Mouse (Mus musculus): ENCODE data around the gene Thoc6. TPM values are rescaled to one million over a fixed set of nuclear protein-coding genes. Genes with fewer than 3 reads are reported as not detected.

Gene Thoc6
- total and polyA plus RNA-seq, 3 experiments: 9.6 to 15.3 (median 9.7) TPM

- Histone ChIP-seq H3K36me3 (ENCODE audit: control insufficient read depth, insufficient read depth, low read length) (no peaks in the 10 kb centered on the region), H3K4me1 (ENCODE audit: control insufficient read depth, insufficient read depth, low read length) (no peaks in the 10 kb centered on the region), H3K4me3 (no peak overlapping the region), H3K27me3 (ENCODE audit: control insufficient read depth, insufficient read depth, low read length) (no peaks in the 10 kb centered on the region), H3K79me2 (replicated peaks; ENCODE audit: control insufficient read depth, insufficient read depth, low read length) (no peaks in the 10 kb centered on the region), H3K27ac (no peak overlapping the region), H3K9ac (ENCODE audit: low read depth, low read length) (no peak overlapping the region)
- no peak for DNase-seq
- TF ChIP-seq POLR2A (IDR thresholded peaks at IDR 0.05; ENCODE audit: insufficient read depth, low read depth, low read length): no peak
- no peak for TF ChIP-seq CTCF (IDR thresholded peaks at IDR 0.05)
- no peak for TF ChIP-seq EP300 (IDR thresholded peaks at IDR 0.05; ENCODE audit: insufficient read depth, low read depth, low read length)
- intact Hi-C loops (cut with DNase I): no loop called here
- 41% methylated on average over 7 of the region's 7 CpGs for WGBS
Observed at GRCm38 (mm10) chr17:23620351-23620750, 53.3 kb downstream of the Thoc6 start.

Other genes with a start within 250 kb of the Thoc6 start
- gene Vmn2r117, start 194.2 kb downstream of the Thoc6 start, total RNA-seq (2021): not detected
- gene Vmn2r117, start 194.2 kb downstream of the Thoc6 start, polyA plus RNA-seq (2012; rRNA removed): not detected in 2 replicates
- 1 to 10 TPM; 5.5 to 6.2 TPM for gene Zfp213, start 109.6 kb downstream of the Thoc6 start, total RNA-seq (2021)
- gene Zfp213, start 109.6 kb downstream of the Thoc6 start, polyA plus RNA-seq (2012; rRNA removed): 8.7 and 9.8 TPM in 2 replicates
- 1 to 10 TPM; 2.2 to 2.8 TPM for gene Zfp13, start 74.4 kb downstream of the Thoc6 start, total RNA-seq (2021)
- gene Zfp13, start 74.4 kb downstream of the Thoc6 start, polyA plus RNA-seq (2012; rRNA removed): 3.2 and 3.6 TPM in 2 replicates
- not detected for gene Zscan10, start 73.0 kb downstream of the Thoc6 start, total RNA-seq (2021)
- not detected in 2 replicates for gene Zscan10, start 73.0 kb downstream of the Thoc6 start, polyA plus RNA-seq (2012; rRNA removed)
- gene Mmp25, start 28.6 kb downstream of the Thoc6 start, total RNA-seq (2021): under 1 TPM; 0.09 to 0.10 TPM
- gene Mmp25, start 28.6 kb downstream of the Thoc6 start, polyA plus RNA-seq (2012; rRNA removed): 0.18 and 0.21 TPM in 2 replicates
- not detected for gene Bicdl2, start 13.4 kb downstream of the Thoc6 start, total RNA-seq (2021)
- not detected in 2 replicates for gene Bicdl2, start 13.4 kb downstream of the Thoc6 start, polyA plus RNA-seq (2012; rRNA removed)
- 100 to 1,000 TPM; 172 to 215 TPM for gene Hcfc1r1, start 286 bp downstream of the Thoc6 start, total RNA-seq (2021)
- 494 and 575 TPM in 2 replicates for gene Hcfc1r1, start 286 bp downstream of the Thoc6 start, polyA plus RNA-seq (2012; rRNA removed)
- gene Tnfrsf12a, start 3.6 kb upstream of the Thoc6 start, total RNA-seq (2021): 10 to 100 TPM; 80.1 to 82.5 TPM
- 28.1 and 37.9 TPM in 2 replicates for gene Tnfrsf12a, start 3.6 kb upstream of the Thoc6 start, polyA plus RNA-seq (2012; rRNA removed)
- gene Cldn6, start 5.4 kb upstream of the Thoc6 start, total RNA-seq (2021): not detected
- gene Cldn6, start 5.4 kb upstream of the Thoc6 start, polyA plus RNA-seq (2012; rRNA removed): not detected in 2 replicates
- gene Cldn9, start 10.1 kb upstream of the Thoc6 start, total RNA-seq (2021): not detected
- gene Cldn9, start 10.1 kb upstream of the Thoc6 start, polyA plus RNA-seq (2012; rRNA removed): not detected in 2 replicates
- not detected for gene 1520401A03Rik, start 48.9 kb upstream of the Thoc6 start, total RNA-seq (2021)
- not detected in 2 replicates for gene 1520401A03Rik, start 48.9 kb upstream of the Thoc6 start, polyA plus RNA-seq (2012; rRNA removed)
- 1 to 10 TPM; 1.2 to 1.6 TPM for gene Pkmyt1, start 52.5 kb upstream of the Thoc6 start, total RNA-seq (2021)
- gene Pkmyt1, start 52.5 kb upstream of the Thoc6 start, polyA plus RNA-seq (2012; rRNA removed): 3.9 and 5.6 TPM in 2 replicates
- gene Paqr4, start 67.0 kb upstream of the Thoc6 start, total RNA-seq (2021): 10 to 100 TPM; 25.5 to 27.2 TPM
- gene Paqr4, start 67.0 kb upstream of the Thoc6 start, polyA plus RNA-seq (2012; rRNA removed): 30.7 and 33.2 TPM in 2 replicates
- not detected for gene Kremen2, start 72.0 kb upstream of the Thoc6 start, total RNA-seq (2021)
- gene Kremen2, start 72.0 kb upstream of the Thoc6 start, polyA plus RNA-seq (2012; rRNA removed): 0.06 and 0.27 TPM in 2 replicates
- 10 to 100 TPM; 39.4 to 40.1 TPM for gene Flywch1, start 97.7 kb upstream of the Thoc6 start, total RNA-seq (2021)
- 25.9 and 33.4 TPM in 2 replicates for gene Flywch1, start 97.7 kb upstream of the Thoc6 start, polyA plus RNA-seq (2012; rRNA removed)
- under 1 TPM; 0.27 to 0.50 TPM for gene Flywch2, start 112.2 kb upstream of the Thoc6 start, total RNA-seq (2021)
- gene Flywch2, start 112.2 kb upstream of the Thoc6 start, polyA plus RNA-seq (2012; rRNA removed): 1.3 and 1.5 TPM in 2 replicates
- gene Srrm2, start 116.7 kb upstream of the Thoc6 start, total RNA-seq (2021): 100 to 1,000 TPM; 157 to 161 TPM
- gene Srrm2, start 116.7 kb upstream of the Thoc6 start, polyA plus RNA-seq (2012; rRNA removed): 318 and 320 TPM in 2 replicates
- 100 to 1,000 TPM; 325 to 371 TPM for gene Elob, start 155.3 kb upstream of the Thoc6 start, total RNA-seq (2021)
- 384 and 511 TPM in 2 replicates for gene Elob, start 155.3 kb upstream of the Thoc6 start, polyA plus RNA-seq (2012; rRNA removed)
- not detected for gene Prss33, start 162.2 kb upstream of the Thoc6 start, total RNA-seq (2021)
- not detected in 2 replicates for gene Prss33, start 162.2 kb upstream of the Thoc6 start, polyA plus RNA-seq (2012; rRNA removed)
- not detected for gene Prss32, start 170.0 kb upstream of the Thoc6 start, total RNA-seq (2021)
- gene Prss32, start 170.0 kb upstream of the Thoc6 start, polyA plus RNA-seq (2012; rRNA removed): 0.16 TPM in 1 of 2 replicates, not detected in the other
- under 1 TPM in 1 of 2 experiments, not detected in 1; 0.29 TPM for gene Prss41, start 170.3 kb upstream of the Thoc6 start, total RNA-seq (2021)
- not detected in 2 replicates for gene Prss41, start 170.3 kb upstream of the Thoc6 start, polyA plus RNA-seq (2012; rRNA removed)
- gene Prss21, start 194.2 kb upstream of the Thoc6 start, total RNA-seq (2021): not detected
- gene Prss21, start 194.2 kb upstream of the Thoc6 start, polyA plus RNA-seq (2012; rRNA removed): not detected in 2 replicates
- gene Dcpp1, start 207.0 kb upstream of the Thoc6 start, total RNA-seq (2021): not detected
- not detected in 2 replicates for gene Dcpp1, start 207.0 kb upstream of the Thoc6 start, polyA plus RNA-seq (2012; rRNA removed)
- not detected for gene Dcpp2, start 207.0 kb upstream of the Thoc6 start, total RNA-seq (2021)
- not detected in 2 replicates for gene Dcpp2, start 207.0 kb upstream of the Thoc6 start, polyA plus RNA-seq (2012; rRNA removed)
- not detected for gene Dcpp3, start 243.6 kb upstream of the Thoc6 start, total RNA-seq (2021)
- gene Dcpp3, start 243.6 kb upstream of the Thoc6 start, polyA plus RNA-seq (2012; rRNA removed): not detected in 2 replicates

All from heart, adult 2 months (tissue).